In genomic region chr1:169851663-169852062, GRCm38 (mm10) we compare ENCODE assay signal across 25 mouse cellular contexts.
DNase-seq lines count a peak whose midpoint lies in the region; ATAC-seq and TF ChIP-seq lines count a peak whose summit lies in the region.
"Had no signal": no experiment of that assay in that cellular context is flagged by ENCODE, and none has a peak within 500 bp of the region (broad histone marks: within the 10 kb centered on the region; RNA-seq: fewer than 3 reads in every experiment).

No protein-coding gene starts in this region.

- H3K4me1 ChIP-seq in embryonic facial prominence, embryonic 11.5 days (ENCODE audit: control insufficient read depth, insufficient read depth, low read length): no peaks in the 10 kb centered on the region
- H3K4me1 ChIP-seq: forebrain, embryonic 12.5 days; kidney, embryonic 15.5 days; lung, embryonic 15.5 days had no signal

- DNase-seq in layer of hippocampus, adult 2 months (ENCODE audit: low spot score in 2 of 2): peak; percentile 23 to 30
- no peak for DNase-seq in layer of hippocampus, postnatal 10 days (ENCODE audit: low spot score in 2 of 2)
- peak; percentile 61 for DNase-seq in embryo, embryonic 10 days (ENCODE audit: low spot score)
- DNase-seq in embryonic facial prominence, embryonic 11.5 days (ENCODE audit: low spot score): peak; percentile 77
- peak; percentile 11 for DNase-seq in mesoderm, embryonic 11.5 days (ENCODE audit: low read depth, low spot score)
- no peak for DNase-seq in liver
- DNase-seq: adrenal gland, postnatal 10 days; cerebellum, adult 11 months; gastrocnemius, adult 2 months; heart, postnatal 10 days; lung, postnatal 4 days; spleen, adult 18-20 months; thymus, postnatal 25 days had no signal

- 45% methylated on average over 4 of the region's 4 CpGs for WGBS in embryonic facial prominence, embryonic 11.5 days

- no peak for TF ChIP-seq CTCF in layer of hippocampus, adult 2 months (conservative IDR thresholded peaks at IDR 0.05)

- H3K4me3 ChIP-seq in layer of hippocampus, adult 2 months: no peak overlapping the region
- H3K4me3 ChIP-seq in embryonic facial prominence, embryonic 11.5 days (ENCODE audit: low read depth, low read length): no peak overlapping the region
- H3K4me3 ChIP-seq: forebrain, embryonic 12.5 days; gastrocnemius, adult 2 months; hindbrain, embryonic 15.5 days; kidney, embryonic 15.5 days; limb, embryonic 13.5 days; lung, embryonic 15.5 days; midbrain, embryonic 12.5 days; neural tube, embryonic 13.5 days had no signal

- no peak overlapping the region for H3K9ac ChIP-seq in embryonic facial prominence, embryonic 11.5 days (replicated peaks; ENCODE audit: low read length)
- H3K9ac ChIP-seq: forebrain, embryonic 12.5 days; hindbrain, embryonic 15.5 days; kidney, embryonic 15.5 days; limb, embryonic 13.5 days; liver, embryonic 14.5 days; lung, embryonic 15.5 days; midbrain, embryonic 12.5 days; neural tube, embryonic 13.5 days had no signal

- H3K27ac ChIP-seq in layer of hippocampus, adult 2 months: peak overlapping the region; percentile 62
- H3K27ac ChIP-seq in embryonic facial prominence, embryonic 11.5 days (replicated peaks; ENCODE audit: low read depth, low read length): no peak overlapping the region
- H3K27ac ChIP-seq: forebrain, embryonic 12.5 days; gastrocnemius, adult 2 months; hindbrain, embryonic 15.5 days; kidney, embryonic 15.5 days; limb, embryonic 13.5 days; liver, embryonic 14.5 days; lung, embryonic 15.5 days; midbrain, embryonic 12.5 days; neural tube, embryonic 13.5 days had no signal

- no peak overlapping the region for H3K4me2 ChIP-seq in embryonic facial prominence, embryonic 11.5 days (ENCODE audit: low read depth, low read length)
- H3K4me2 ChIP-seq: forebrain, embryonic 12.5 days; heart, embryonic 11.5 days; hindbrain, embryonic 15.5 days; kidney, embryonic 15.5 days; limb, embryonic 13.5 days; lung, embryonic 15.5 days; midbrain, embryonic 12.5 days; neural tube, embryonic 13.5 days had no signal

- no peaks in the 10 kb centered on the region for H3K36me3 ChIP-seq in embryonic facial prominence, embryonic 11.5 days (replicated peaks; ENCODE audit: control insufficient read depth, insufficient read depth, low read depth, low read length)
- H3K36me3 ChIP-seq: forebrain, embryonic 12.5 days; hindbrain, embryonic 15.5 days; kidney, embryonic 15.5 days; limb, embryonic 13.5 days; lung, embryonic 15.5 days; midbrain, embryonic 12.5 days; neural tube, embryonic 13.5 days had no signal

- no peak for ATAC-seq in embryonic facial prominence, embryonic 11.5 days (replicated peaks; ENCODE audit: insufficient number of reproducible peaks, low FRiP score, low TSS enrichment, low read depth)
- ATAC-seq in inflammation-experienced regulatory T-cells, adult 6 months: no peak
- ATAC-seq: intestine, embryonic 16.5 days; Patski had no signal

- H3K9me3 ChIP-seq in embryonic facial prominence, embryonic 11.5 days (replicated peaks; ENCODE audit: control insufficient read depth, low read length): no peaks in the 10 kb centered on the region
- H3K9me3 ChIP-seq: forebrain, embryonic 12.5 days; hindbrain, embryonic 15.5 days; kidney, embryonic 15.5 days; limb, embryonic 13.5 days; lung, embryonic 15.5 days; midbrain, embryonic 12.5 days; neural tube, embryonic 13.5 days had no signal

- no peaks in the 10 kb centered on the region for H3K27me3 ChIP-seq in embryonic facial prominence, embryonic 11.5 days (ENCODE audit: control insufficient read depth, insufficient read depth, low read length)
- H3K27me3 ChIP-seq: forebrain, embryonic 12.5 days; hindbrain, embryonic 15.5 days; limb, embryonic 13.5 days; lung, embryonic 15.5 days; midbrain, embryonic 12.5 days; neural tube, embryonic 13.5 days had no signal

Comparison
In these comparisons a context has a peak if more than half of its experiments do, and no peak if none do; other contexts are left out.
1. DNase-seq: peak in layer of hippocampus, adult 2 months (2 of 2), embryo, embryonic 10 days (single experiment), embryonic facial prominence, embryonic 11.5 days (single experiment) and mesoderm, embryonic 11.5 days (single experiment); none in layer of hippocampus, postnatal 10 days (0 of 2) and liver (single experiment).